Mouse (Mus musculus): Measurements from ENCODE around the gene Nav2.

Nav2 gene

DNA sequence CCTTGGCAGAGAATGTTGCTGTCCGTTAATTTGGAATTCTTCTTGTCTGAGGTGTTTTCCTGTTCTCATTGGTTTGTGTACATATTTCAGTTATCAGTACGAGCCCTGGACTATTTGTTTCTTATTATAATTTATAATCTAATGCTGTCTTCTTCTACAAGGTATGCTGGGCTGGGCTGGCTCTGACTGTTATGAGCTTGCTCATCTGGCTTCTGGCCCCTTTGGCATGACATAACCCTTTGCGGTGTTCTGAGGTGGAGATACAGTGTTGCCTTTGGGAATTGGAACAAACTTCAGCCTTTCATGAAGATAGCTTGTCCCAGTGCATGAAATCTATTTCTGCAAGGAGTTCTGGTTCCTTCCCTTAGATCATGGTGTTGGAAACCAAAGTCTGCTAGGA, 431.4 kb downstream of the Nav2 start:
- no peak for DNase-seq

- DNase-seq, result no peak
These were observed 432.8 kb downstream of the Nav2 start for GRCm38 (mm10) chr7:49341151-49341918.

DNA sequence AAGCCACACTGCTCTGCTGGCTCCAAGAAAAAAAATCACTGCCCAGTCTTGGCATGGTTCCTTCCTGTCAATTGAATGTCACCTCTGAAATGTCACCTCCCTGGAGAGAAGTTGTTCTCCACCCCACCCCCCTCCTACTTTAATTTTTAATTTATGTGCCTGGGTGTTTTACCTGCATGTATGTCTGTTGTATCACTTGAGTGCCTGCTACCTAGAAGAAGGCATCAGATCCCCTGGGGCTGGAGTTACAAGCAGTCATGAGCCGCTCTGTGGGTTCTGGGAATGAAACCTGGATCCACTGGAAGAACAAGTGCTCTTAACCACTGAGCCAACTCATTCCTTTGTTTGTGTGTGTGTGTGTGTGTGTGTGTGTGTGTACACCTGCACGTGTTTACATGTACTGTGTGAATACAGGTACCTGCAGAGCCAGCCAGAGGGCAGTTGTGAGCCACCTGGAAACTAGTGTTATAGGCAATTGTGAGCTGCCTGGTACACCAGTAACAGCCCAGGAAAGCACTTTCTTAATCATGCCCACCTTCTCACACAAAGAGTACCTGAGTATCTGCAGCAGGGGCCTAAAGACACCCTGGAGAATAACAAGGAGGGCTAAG, 433.5 kb downstream of the Nav2 start:
- no peak for DNase-seq

DNA sequence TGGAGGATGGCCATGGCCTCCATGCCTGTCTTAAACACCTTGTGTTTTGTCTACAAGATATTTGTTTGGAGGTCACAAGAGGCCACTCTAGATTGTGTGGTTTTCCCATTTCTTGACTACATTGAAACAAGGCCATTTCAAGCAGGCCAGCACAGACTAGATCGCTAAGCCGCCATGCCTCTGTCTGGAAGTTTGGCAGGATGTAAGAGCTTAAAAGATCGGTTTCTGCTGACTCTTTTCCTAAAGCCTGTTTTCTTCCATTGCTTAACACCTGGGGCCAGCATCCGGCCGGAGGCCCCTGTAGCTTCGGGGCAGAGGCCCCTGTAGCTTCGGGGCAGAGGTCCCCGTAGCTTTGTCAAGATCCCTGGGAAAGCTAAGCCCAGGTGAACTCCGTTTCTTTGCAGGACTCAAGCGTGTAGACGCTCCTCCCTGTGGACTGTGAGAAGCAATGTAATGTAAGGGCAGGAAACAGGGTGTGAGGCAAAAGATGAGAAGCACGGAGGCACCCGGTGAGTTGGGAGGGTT, 434.1 kb downstream of the Nav2 start:
- DNase-seq, result no peak

- no peak for DNase-seq
These were observed 434.6 kb downstream of the Nav2 start for GRCm38 (mm10) chr7:49343081-49343600.

GRCm38 (mm10) chr7:49343752-49344484, 435.4 kb downstream of the Nav2 start:
- no peak for DNase-seq

DNA sequence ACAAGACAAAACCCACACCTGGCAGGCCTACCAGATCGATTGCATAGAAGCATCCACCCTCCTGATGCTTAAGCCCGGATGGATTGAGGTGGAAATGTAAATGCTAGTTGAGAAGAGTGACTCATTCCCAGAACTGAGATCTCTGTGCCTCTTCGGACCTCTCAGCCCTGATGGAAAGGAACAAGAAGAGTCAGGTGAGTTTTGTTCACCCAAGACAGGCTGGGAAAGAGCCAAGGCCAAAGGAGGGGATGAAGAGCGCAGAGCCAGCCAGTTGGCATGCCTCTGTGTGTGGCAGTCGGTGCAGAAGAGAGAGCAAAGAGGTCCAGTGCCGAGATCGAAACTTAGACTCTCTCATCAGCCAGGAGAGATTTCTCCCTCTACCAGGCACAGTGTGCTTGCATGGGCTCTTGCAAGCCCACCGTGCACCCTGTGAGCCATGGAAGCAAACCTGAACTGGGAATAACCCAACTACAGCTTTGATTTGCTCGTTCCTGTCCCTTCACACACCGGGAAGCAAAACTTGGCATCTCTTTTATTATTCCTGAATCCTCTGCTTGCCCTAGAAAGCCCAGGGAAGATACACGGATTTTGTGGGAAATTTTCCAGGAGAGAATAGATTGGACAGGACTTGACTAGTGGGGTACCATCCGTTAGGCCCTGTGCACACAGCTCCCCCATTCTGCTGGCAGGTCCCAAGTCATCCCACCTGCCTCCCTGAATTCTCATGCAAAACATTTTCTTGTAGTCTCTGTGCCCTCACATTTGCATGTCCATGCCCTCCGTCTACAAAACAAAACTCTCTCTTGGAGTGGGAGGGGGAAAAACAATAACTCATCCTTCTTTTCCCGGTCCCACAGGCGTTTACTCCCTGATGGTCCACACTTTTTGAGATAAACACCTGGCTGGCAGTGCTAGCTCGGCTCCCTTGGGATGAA, 439.1 kb downstream of the Nav2 start:
- DNase-seq, result no peak

DNA sequence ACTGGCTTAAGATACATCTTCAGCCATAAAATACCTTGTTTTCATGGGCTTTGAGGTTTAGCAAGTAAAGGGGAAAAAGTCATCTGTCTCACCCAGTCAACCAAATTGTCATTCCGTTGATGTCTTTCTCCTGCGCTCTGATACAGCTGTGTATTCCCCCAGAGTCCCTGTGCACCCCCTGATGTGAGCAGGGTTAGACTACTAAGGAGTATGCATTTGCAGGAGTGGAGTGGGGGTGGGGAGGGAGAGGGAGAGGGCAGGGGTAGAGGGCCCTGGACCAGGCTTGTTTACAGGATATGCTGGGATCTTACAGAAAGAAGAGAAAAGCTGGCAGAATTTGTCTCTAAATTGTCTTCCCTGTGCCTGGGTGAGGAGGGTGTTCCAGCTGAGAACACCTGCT, 440.1 kb downstream of the Nav2 start:
- DNase-seq, result no peak

DNA sequence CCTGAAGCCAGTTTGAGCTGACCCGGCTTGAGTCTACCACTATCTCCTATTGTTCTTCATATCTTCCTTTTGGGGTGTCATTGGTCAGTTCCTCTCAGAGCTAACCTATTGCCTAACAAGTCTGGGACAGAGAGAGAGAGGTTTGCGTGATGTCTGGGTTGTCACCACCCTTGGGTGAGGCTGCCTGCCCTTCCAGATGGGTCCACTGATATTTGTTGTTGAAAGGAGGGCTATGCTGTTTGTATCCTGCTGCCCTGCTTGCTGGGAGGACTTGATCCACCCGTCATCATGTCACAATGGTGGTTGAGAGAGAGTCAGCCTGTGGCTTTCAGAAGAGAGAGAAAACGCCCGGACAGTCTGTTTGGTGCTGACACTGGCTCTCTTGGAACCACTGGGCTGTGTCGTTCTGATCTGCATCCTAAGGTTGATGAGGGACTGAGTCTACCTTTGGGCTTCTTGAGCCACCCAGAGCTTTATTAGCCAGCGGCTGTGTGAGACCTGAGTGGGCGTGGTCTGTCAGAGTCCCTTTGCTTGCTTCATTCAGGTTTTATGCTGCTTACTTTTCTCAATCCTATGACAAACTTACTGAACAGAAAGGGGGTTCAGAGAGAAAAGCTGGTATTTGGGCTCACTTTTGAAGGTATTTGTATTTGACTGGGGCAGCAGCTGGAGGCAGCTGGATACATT, 441.9 kb downstream of the Nav2 start:
- DNase-seq, result no peak

DNA sequence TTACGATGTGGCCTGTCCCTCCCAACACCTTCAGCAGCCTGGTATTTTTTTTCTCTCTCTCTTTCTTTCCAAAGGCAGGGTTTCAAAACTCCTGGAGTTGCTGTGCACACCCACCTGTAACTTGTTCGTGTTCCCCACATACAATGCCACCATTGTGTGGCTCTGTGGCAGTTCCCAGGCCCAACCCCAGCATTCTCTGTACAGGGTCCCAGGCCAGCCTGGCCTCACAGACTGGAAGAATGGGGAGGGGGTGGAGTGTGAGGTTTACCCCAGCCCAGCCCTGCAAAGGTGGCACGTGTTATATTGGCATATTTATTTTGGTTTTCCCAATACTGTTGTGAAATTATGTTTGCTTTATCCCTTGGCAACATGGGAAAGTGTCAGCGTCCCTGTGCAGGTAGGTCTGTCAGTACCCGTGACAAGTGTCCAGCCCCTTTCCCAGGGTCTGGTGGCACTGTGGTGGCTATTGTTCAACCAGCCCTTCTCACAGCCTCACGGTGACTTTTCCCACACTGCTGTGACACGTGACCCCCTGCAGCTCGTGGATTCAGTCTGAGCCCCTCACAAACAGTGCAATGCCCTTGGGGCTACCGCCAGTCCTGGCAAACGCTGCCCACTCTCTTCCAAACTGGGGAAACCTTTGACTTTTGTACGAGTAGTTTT, 443.2 kb downstream of the Nav2 start:
- no peak for DNase-seq

DNA sequence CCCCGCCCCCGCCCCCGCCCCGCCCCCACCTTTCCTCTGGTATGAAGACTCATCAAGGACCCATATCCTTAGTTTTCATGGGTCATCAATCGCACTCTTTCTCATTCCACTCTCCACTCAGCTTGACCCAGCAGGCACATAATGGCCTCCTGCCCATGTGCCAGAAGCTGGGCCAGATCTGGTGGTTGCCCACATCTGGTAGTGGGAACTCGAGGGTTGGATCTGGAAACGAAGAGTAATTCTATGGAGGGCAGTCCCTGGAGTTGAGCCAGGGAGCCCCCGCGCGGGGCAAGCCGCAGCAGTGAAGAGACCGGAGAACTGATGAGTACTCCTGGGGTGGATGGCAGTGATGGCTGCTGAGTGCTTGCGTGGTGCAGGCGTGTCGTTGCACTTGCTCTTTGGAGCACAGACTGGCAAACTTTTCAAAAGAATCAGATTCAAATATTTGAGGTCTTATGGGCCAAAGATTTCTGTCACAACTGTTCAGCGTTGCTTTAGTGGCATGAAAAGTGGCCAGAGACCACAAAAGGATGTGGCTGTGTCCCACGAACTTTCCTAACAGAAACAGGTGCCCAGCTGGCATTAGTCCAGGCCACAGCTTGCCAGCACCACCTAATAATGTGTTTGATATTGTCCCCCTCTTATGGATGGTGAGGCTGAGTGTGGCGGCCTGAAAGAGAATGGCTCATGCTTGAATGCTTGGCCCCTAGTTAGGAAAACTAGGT, 449.1 kb downstream of the Nav2 start:
- DNase-seq, result no peak

DNA sequence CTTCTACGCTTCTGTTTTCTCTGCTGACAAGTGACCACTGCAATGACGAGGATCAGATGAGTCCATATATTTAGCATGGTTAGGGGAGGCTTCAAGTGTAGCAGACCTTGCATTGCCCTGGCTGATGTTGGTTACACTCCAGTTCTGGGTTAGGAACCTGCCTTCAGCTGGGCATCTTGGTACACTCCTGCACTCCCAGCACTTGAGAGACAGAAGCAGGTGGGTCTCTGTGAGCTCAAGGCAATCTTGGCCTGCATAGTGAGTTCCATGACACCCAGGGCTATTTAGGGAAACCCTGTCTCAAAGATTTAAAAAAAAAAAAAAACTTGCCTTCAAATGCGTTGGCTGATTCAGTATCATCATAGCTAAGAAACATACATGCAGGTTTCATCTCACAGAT, 450.6 kb downstream of the Nav2 start:
- DNase-seq, result no peak

GRCm38 (mm10) chr7:49360597-49360996, 452.1 kb downstream of the Nav2 start:
- no peak for DNase-seq

- no peak for DNase-seq
These were observed 453.1 kb downstream of the Nav2 start for GRCm38 (mm10) chr7:49361465-49362090.

- DNase-seq, result no peak
These were observed 456.1 kb downstream of the Nav2 start for GRCm38 (mm10) chr7:49364486-49365162.

GRCm38 (mm10) chr7:49368590-49368989, 460.1 kb downstream of the Nav2 start:
- no peak for DNase-seq

DNA sequence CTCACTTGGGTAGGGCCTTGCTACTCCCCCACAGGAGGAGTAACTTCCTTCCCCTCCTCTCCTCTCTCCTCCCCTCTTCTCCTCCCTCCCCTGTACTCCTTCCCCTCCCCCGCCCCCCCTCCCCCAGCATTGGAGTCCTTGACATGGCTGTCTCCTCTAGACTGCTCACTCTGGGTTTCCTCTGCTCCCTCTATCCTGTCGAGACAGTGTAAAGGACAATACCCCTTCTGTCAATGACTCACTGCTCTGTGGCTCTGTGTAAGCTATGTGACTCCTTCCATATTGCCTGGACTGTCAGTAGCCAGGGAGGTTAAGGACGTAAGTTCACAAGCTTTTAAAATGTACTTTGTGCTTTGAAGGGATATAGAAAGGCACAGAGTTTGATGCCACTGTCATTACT, 460.5 kb downstream of the Nav2 start:
- no peak for DNase-seq

DNA sequence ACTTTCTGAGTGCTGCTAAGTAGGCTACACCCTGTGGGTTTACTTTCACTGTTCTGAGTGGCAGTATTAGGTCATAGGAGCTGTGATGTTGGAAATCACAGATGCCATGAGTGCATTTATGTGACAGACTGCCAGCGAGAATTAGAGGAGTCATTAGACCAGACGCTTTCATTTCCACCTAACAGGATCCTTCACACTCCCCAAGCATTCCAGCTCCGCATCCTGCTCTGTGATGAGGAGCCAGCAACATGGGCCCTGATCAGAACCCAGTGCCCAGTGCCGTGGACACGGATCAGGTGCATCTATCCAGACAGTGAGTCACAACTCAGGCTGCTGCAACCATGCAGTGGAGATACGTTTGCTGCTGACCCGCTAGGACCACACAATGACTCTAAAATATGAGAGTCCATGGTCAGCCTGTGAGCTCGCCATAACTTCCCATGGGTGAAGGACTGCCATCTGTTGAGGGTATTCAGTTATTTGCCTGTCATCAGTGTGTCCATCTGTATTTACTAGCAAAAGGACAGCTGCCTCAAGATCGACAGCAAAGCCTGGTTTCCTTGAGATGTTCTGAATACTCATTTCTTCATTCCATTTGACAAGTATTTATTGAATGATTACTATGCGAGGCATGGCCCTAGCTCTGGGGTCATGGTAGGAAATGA, 461.4 kb downstream of the Nav2 start:
- no peak for DNase-seq

- DNase-seq, result no peak
These were observed 462.8 kb downstream of the Nav2 start for GRCm38 (mm10) chr7:49371345-49371744.
